Mouse (Mus musculus): Measurements from ENCODE around the gene Prok1.

DNA sequence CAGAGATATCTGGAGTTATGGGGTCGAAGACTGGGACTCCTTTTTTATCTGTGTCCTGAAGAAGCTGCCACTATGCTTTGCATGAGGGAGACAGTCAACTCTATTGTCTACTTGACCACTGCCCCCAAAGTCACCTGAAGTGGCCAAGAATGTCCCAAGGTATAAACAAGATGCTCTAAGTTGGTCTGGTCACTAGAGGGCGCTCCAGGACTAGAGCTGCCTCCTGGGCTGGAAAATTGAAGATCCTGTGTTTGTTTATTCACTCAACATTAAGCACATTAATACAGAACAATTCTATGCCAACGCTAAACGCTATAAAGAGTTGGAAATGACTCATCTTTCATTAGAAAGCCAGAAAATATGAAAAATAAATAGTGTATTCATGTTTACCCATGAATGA lies 33.5 kb downstream of the Prok1 start:
- TF ChIP-seq CTCF (IDR thresholded peaks at IDR 0.05) (peak; percentile 90), EP300 (IDR thresholded peaks at IDR 0.05) (no peak)
